Mouse (Mus musculus) lung, embryonic 16.5 days (tissue): ENCODE measurements at regions not wholly inside any gene's neighbourhood (a gene's known extent, or its start where the extent isn't known, plus 50 kb on each side); places are given as distances from the start of the nearest gene placed in this dataset.

Experiments
- ATAC-seq: fragments of 200-750 bp; cut with Nextera tagmentation; 2 replicates; pipeline ENCODE4 v1.8.0; 2017; ENCODE audit warnings: low read depth, mild to moderate bottlenecking, moderate library complexity
- H3K27ac ChIP-seq: fragments of 300-500 bp; sonication (generic); 2 replicates; pipeline ENCODE4 v1.5.1; 2014; ENCODE audit warnings: mild to moderate bottlenecking, control low read depth, low read length
- H3K27me3 ChIP-seq: fragments of 300-500 bp; sonication (generic); 2 replicates; pipeline ENCODE4 v1.6.1; 2014; ENCODE audit warnings: low read depth, low read length, mixed read lengths; ENCODE audit not compliant: control insufficient read depth, insufficient read depth
- H3K36me3 ChIP-seq: fragments of 300-500 bp; sonication (generic); 2 replicates; pipeline ENCODE4 v1.6.1; 2014; ENCODE audit warnings: low read length; ENCODE audit not compliant: control insufficient read depth, insufficient read depth
- H3K4me1 ChIP-seq: fragments of 300-500 bp; sonication (generic); replicated peaks from 2 replicates; pipeline ENCODE4 v1.6.1; 2014; ENCODE audit warnings: low read length, mixed read lengths; ENCODE audit not compliant: control insufficient read depth, insufficient read depth
- H3K4me2 ChIP-seq: fragments of 300-500 bp; sonication (generic); 2 replicates; pipeline ENCODE4 v1.6.1; 2014; ENCODE audit warnings: low read depth, low read length, control low read depth
- H3K4me3 ChIP-seq: fragments of 300-500 bp; sonication (generic); 2 replicates; pipeline ENCODE4 v1.5.1; 2014; ENCODE audit warnings: mild to moderate bottlenecking, low read length, control low read depth
- H3K9ac ChIP-seq: fragments of 300-500 bp; sonication (generic); 2 replicates; pipeline ENCODE4 v1.6.1; 2014; ENCODE audit warnings: low read length, control low read depth
- H3K9me3 ChIP-seq: fragments of 300-500 bp; sonication (generic); 2 replicates; pipeline ENCODE4 v1.6.1; 2016; ENCODE audit warnings: low read length; ENCODE audit not compliant: control insufficient read depth
- WGBS: fragments of 180-500 bp; shearing (Covaris S2); extraction: QIAGEN DNeasy Blood & Tissue Kit; methylation state at CpG from one replicate; pipeline ENCODE4 v1.1.7; 2014; 5-methylcytosine and 5-hydroxymethylcytosine counted together

- Histone ChIP-seq H3K9ac (no peak overlapping the region), H3K4me3 (no peak overlapping the region), H3K27ac (no peak overlapping the region), H3K27me3 (no peaks in the 10 kb centered on the region), H3K4me2 (no peak overlapping the region), H3K4me1 (no peaks in the 10 kb centered on the region), H3K36me3 (no peaks in the 10 kb centered on the region), H3K9me3 (no peaks in the 10 kb centered on the region)
- no peak for ATAC-seq
- 59% methylated on average over 1 of the region's 1 CpGs for WGBS
Measured at GRCm38 (mm10) chr13:15907806-15908205, 103.8 kb upstream of the Inhba start.

- H3K4me2 ChIP-seq = no peak overlapping the region
- no peak for ATAC-seq
- 42% methylated on average over 2 of the region's 2 CpGs for WGBS
- H3K9ac ChIP-seq = no peak overlapping the region
- H3K9me3 ChIP-seq = no peaks in the 10 kb centered on the region
- H3K27me3 ChIP-seq = no peaks in the 10 kb centered on the region
- H3K4me3 ChIP-seq = no peak overlapping the region
- no peak overlapping the region for H3K27ac ChIP-seq
- H3K4me1 ChIP-seq = no peaks in the 10 kb centered on the region
- H3K36me3 ChIP-seq = no peaks in the 10 kb centered on the region
Measured at GRCm38 (mm10) chr13:15910578-15910977, 101.1 kb upstream of the Inhba start.

GRCm38 (mm10) chr13:15911263-15911662 lies 100.4 kb upstream of the Inhba start:
- Histone ChIP-seq H3K4me2 (no peak overlapping the region), H3K27me3 (no peaks in the 10 kb centered on the region), H3K9ac (no peak overlapping the region), H3K4me1 (no peaks in the 10 kb centered on the region), H3K36me3 (no peaks in the 10 kb centered on the region), H3K4me3 (no peak overlapping the region), H3K9me3 (no peaks in the 10 kb centered on the region), H3K27ac (no peak overlapping the region)
- WGBS = 89% methylated on average over 1 of the region's 1 CpGs
- no peak for ATAC-seq

GRCm38 (mm10) chr13:15914270-15914669 lies 97.4 kb upstream of the Inhba start:
- Histone ChIP-seq H3K4me1 (no peaks in the 10 kb centered on the region), H3K27me3 (no peaks in the 10 kb centered on the region), H3K4me3 (no peak overlapping the region), H3K4me2 (no peak overlapping the region), H3K36me3 (no peaks in the 10 kb centered on the region), H3K9ac (no peak overlapping the region), H3K27ac (no peak overlapping the region), H3K9me3 (no peaks in the 10 kb centered on the region)
- 87% methylated on average over 1 of the region's 1 CpGs for WGBS
- ATAC-seq = no peak

- ATAC-seq = no peak
- no peaks in the 10 kb centered on the region for H3K27me3 ChIP-seq
- WGBS = 67% methylated on average over 3 of the region's 3 CpGs
- H3K4me2 ChIP-seq = no peak overlapping the region
- no peak overlapping the region for H3K4me3 ChIP-seq
- H3K9me3 ChIP-seq = no peaks in the 10 kb centered on the region
- no peak overlapping the region for H3K9ac ChIP-seq
- H3K4me1 ChIP-seq = no peaks in the 10 kb centered on the region
- no peak overlapping the region for H3K27ac ChIP-seq
- no peaks in the 10 kb centered on the region for H3K36me3 ChIP-seq
Measured at GRCm38 (mm10) chr13:15929890-15930289, 81.8 kb upstream of the Inhba start.

- no peaks in the 10 kb centered on the region for H3K36me3 ChIP-seq
- no peak overlapping the region for H3K4me3 ChIP-seq
- H3K4me2 ChIP-seq = no peak overlapping the region
- 44% methylated on average over 5 of the region's 5 CpGs for WGBS
- no peak overlapping the region for H3K27ac ChIP-seq
- ATAC-seq = no peak
- no peak overlapping the region for H3K9ac ChIP-seq
- H3K4me1 ChIP-seq = no peaks in the 10 kb centered on the region
- H3K27me3 ChIP-seq = no peaks in the 10 kb centered on the region
- no peaks in the 10 kb centered on the region for H3K9me3 ChIP-seq
Measured at GRCm38 (mm10) chr13:15931553-15932162, 80.0 kb upstream of the Inhba start.

- WGBS = 90% methylated on average over 1 of the region's 1 CpGs
Measured at GRCm38 (mm10) chr13:15935689-15936088, 76.0 kb upstream of the Inhba start.

GRCm38 (mm10) chr13:15936109-15936508 lies 75.5 kb upstream of the Inhba start:
- 51% methylated on average over 1 of the region's 1 CpGs for WGBS
- Histone ChIP-seq H3K4me2 (no peak overlapping the region), H3K4me3 (no peak overlapping the region), H3K27me3 (no peaks in the 10 kb centered on the region), H3K36me3 (no peaks in the 10 kb centered on the region), H3K4me1 (no peaks in the 10 kb centered on the region), H3K9ac (no peak overlapping the region), H3K9me3 (no peaks in the 10 kb centered on the region), H3K27ac (no peak overlapping the region)
- ATAC-seq = no peak

More at GRCm38 (mm10) chr13:15935689-15936088, 76.0 kb upstream of the Inhba start:
- Histone ChIP-seq H3K4me3 (no peak overlapping the region), H3K4me1 (no peaks in the 10 kb centered on the region), H3K9ac (no peak overlapping the region), H3K36me3 (no peaks in the 10 kb centered on the region), H3K9me3 (no peaks in the 10 kb centered on the region), H3K4me2 (no peak overlapping the region), H3K27ac (no peak overlapping the region), H3K27me3 (no peaks in the 10 kb centered on the region)
- ATAC-seq = no peak

- no peak overlapping the region for H3K4me3 ChIP-seq
- H3K9ac ChIP-seq = no peak overlapping the region
- H3K27ac ChIP-seq = no peak overlapping the region
- no peak overlapping the region for H3K4me2 ChIP-seq
- H3K36me3 ChIP-seq = no peaks in the 10 kb centered on the region
- H3K4me1 ChIP-seq = no peaks in the 10 kb centered on the region
- no peaks in the 10 kb centered on the region for H3K27me3 ChIP-seq
- WGBS = 79% methylated on average over 4 of the region's 4 CpGs
- no peak for ATAC-seq
- H3K9me3 ChIP-seq = no peaks in the 10 kb centered on the region
Measured at GRCm38 (mm10) chr13:15950143-15950542, 61.5 kb upstream of the Inhba start.
